Mouse (Mus musculus): ENCODE results near the gene E2f1. TPM values are rescaled to one million over a fixed set of nuclear protein-coding genes. Genes with fewer than 3 reads are reported as not detected.

E2f1 gene
- total RNA-seq (2021): under 1 TPM; 0.57 to 0.77 TPM
- long read RNA-seq, experiment 1, partial matches to known transcripts: 0 of 2 reads
- long read RNA-seq, experiment 1, other reads (novel, unspliced or antisense): 1 of 2 reads
- long read RNA-seq, experiment 2: 0 reads

DNA sequence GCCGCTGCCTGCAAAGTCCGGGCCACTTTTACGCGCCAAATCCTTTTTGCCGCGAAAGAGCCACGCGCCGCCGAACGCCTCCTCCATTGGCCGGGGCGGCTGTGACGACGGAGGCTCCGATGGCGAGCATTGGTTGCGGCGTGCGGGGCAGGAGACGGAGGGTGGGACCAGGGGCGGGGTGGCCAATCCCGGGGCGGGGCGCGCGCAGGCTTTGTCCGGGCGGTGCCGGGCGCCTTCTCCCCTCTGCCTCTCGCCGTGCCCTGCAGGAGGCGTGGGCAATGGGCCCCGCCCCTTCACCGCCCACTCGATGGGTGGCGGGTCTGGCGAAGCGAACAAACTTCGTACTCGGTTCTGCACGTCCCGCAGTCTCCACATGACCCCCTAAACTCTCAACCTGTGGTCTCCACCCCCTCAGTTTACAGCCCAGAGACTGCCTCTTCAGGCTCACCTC lies at the start of gene E2f1:
Gene E2f1 (minus strand): TSS at position 57 of the 451 bp plus-strand sequence.
- DNase-seq: peak; percentile 91 to 96

- no peak for DNase-seq
Measured at GRCm38 (mm10) chr2:154617061-154617460, 47.4 kb upstream of the E2f1 start.

GRCm38 (mm10) chr2:154615674-154616073 lies 46.0 kb upstream of the E2f1 start:
- DNase-seq: no peak

DNA sequence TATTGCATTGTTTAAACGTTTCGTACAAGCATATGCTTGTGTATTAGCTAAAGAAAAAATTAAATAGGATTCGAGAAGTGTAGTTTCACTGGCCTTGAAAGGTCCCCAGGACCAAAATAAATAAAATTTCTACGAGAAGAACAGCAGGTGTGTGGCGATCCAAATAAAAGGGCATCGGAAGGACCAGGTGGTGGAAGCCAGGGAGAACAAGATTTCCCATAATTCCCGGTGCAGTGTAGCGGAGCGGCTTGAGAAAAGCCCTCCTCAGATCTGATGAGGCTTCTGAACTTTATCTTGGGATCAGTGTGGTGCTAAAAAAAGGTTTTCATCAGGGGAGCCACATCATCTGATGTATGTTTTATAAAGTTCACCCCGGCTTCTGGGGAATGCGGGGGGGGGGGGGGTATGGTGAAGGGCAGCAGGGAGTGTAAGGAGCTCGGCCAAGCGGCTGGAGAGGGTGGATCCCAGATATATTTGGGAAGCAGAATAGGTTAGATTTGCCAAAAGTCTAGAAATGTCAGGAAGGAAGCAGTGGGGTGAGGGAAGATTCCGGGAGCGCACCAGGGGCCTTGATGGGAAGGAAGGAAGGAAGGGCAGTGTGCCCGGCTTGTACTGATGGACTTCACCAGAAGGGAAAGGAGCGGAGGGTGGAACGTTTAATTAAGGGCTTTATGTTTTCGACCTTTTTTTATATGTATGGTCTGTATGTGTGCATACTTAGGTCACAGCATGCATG lies 45.3 kb upstream of the E2f1 start:
- peak in 1 of 2 experiments; percentile 38 for DNase-seq

DNA sequence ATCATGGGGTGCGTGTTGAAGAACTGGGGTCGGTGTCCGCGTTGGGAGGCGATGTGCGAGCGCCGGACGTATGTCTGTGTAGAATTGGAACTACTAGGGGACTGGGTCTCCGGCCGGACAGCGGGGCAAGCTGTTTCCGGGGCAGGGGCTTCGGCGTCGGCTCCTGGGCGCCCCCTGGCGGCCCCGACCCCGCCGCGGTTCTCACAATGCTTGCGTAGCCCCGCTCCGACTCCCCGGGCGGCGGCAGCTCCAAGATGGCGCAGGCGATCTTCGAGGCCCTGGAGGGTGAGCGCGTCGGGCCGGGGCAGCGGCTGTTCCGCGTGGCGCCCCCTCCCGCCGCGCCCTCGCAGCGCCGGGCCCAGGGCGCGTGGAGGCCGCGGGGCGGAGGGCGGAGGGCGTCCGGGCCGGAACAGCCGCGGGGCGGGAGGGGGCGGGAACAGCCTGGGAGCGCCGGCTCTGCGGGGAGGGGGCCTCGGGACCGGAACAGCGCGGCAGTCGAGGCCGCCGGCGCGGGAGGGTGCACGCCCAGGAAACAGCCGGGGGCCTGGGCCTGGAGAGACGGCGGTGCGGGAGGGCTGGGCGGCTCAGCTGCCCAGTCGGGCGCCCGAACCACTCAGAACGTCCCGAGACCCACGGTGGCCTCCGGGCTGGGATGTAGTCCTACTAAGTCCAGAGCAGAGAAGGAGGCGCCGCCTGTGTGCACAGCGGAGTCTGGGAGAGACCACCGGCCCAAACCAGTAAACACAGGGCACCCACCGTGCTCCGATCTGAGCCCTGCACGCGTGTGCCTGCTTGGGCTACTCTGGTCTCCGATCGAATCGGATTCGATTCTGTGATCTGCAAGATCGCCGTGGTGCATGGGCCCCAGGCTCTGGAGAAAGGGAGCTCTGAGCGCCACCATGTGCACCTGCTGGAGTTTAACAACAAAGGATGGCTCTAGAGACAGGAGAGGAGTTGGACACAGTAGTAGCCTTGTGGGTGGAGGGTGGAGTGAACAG lies 43.7 kb upstream of the E2f1 start, which contains the start of the genes Zfp341 and 4930519P11Rik:
Gene Zfp341 (plus strand): TSS at position 180 of the 998 bp plus-strand sequence.
Gene 4930519P11Rik (minus strand): TSS at position 320 of the 998 bp plus-strand sequence.
- DNase-seq: peak; percentile 88 to 94

DNA sequence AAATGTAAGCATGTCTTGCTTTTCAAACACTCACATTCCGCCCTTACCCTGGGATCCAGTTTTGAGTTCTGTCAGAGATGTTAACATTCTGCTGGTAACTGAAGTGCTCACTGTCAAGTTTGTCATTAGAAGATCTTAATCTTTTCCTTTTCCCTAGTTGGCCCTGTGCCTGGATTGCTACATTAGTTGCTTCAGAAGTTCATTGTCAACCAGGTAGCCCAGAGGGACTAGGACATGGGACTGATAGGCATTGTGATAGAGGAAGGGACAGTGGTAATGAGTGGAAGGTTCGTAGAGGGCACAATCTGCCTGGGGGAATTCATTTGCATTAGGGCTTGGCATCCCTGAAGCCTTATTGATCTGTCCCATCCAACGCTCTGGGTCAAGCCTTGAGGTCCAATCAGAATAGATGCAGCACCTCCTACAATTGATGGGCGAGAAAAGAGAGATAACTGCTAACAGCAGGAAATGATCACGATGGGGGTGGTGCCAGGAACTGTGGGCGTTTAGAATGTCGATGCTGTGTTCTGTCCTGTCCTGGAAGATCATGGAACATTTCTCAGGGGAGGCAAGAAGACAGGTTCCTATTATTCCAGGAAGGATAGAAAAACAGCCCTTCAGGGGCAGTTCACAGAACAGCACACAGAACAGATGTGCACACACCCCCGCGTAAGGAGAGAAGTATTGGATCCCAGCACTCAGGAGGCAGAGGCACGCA lies 39.5 kb upstream of the E2f1 start:
- no peak for DNase-seq

DNA sequence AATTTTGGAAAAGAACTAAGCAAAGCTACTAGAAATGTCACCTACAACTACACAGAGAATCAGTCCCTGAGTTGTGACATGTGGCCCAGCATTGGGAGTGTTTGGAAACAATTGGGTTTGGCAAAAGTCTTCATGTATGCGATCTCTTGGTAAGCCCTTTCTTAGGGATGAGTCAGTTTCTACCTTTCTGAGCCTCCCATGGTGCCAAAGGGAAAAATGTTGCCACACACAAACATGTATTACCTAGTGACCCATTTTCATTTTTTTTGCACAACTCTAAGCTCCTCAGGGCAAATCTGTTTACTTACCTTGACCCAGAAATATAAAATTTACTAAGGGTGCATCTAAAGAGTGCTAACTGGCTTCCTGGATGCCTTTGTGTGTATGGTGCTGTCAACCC lies 37.3 kb upstream of the E2f1 start:
- no peak for DNase-seq

GRCm38 (mm10) chr2:154604156-154604555 lies 34.5 kb upstream of the E2f1 start:
- DNase-seq: no peak

- peak; percentile 100 for DNase-seq
Measured at GRCm38 (mm10) chr2:154603638-154604153, 34.0 kb upstream of the E2f1 start, which contains the start of gene Pxmp4. Pxmp4 (minus strand) TSS chr2:154603708.

DNA sequence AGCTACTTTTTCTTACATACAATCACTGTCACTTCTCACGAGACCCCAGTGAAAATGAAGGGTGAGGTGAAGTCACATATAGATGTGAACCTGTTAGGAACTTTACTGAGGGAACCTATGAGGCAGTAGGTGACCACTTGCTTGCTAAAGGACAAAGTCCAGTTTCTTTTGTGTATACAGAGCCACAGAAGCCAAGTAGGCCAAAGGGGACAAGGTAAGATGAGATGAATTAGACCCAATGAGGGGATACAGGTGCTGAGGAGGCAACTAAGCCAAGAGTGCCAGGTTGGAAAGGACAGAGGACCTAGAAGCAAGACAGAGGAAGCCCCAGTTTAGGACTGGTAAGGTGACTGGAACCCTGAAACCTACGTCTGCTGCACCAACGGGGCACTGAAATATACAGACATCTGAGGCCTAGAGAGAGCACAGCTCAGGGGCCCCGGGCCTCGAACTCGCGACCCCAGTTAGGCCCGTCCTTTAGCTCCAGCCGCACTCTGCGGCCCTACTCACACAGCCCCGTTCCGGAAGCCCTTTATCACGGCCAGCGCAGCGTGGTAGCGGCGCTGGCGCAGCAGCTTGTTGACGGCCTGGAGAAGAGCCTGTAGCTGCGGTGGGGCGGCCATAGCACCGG lies 33.4 kb upstream of the E2f1 start:
- DNase-seq: no peak

DNA sequence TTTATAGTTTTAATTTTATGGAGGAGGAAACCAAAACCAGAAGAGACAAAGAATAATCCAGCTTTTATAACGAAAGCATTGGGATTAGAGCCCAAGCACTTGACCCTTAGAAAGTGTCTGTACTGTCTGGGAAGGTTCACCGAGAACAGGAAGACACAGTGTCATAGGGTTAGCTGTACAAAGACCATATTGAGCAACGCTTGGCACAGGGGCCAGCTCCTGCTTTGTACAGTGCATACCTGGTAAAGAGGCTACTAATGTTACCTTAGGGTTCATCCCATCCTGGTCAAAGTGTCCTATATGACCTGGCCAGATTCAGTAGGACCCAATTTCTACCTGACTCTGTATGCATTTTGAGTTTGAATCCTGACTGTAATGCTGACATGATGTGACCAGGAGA lies 31.6 kb upstream of the E2f1 start:
- DNase-seq: no peak

DNA sequence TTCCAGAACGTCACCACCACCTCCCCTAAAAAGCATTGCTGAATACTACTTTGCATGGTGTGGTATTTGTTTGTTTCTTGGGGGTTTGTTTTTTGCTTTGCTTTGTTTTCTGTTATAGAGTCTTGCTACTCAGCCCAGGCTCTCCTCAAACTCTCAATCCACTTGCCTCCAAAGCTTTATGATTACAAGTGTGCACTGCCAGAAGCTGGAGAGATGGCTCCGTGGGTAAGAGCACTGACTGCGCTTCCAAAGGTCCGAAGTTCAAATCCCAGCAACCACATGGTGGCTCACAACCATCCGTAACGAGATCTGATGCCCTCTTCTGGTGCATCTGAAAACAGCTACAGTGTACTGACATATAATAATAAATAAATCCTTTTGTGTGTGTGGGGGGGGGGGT lies 30.9 kb upstream of the E2f1 start:
- no peak for DNase-seq

DNA sequence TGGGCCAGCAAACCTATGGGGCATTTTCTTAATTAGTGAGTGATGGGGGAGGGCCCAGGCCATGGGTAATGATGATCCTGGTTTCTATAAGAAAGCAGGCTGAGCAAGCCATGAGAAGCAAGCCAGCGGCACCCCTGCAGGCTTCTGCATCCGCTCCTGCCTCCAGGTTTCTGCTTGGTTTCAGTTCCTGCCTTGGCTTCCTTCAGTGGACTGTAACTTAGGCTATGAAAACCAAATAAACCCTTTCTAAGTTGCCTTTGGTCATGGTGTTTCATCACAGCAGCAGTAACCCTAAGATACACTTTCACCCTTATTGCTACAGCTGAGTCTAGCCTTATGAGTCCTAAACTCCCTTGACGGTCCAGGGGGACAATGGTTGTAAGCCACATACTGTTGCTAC lies 27.7 kb upstream of the E2f1 start:
- DNase-seq: no peak

DNA sequence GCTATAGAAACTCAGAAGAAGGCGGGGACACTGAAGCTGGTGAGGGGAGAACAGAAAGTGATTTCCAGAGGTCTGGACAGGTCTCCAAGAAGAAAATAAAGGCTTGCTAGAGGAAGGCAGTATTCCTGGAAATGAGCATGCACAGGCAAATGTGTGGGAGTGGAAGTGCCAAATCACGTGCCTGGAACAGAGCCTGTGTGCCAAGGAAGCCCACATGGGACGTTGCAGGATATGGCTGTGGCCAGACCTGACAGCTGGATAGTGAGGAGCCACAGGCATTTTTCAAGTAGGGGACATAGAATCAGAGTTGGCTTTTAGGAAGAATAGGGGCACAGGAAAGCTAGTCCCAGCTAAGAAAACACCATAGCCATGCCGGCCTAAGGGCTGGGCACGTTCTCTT lies 26.1 kb upstream of the E2f1 start:
- peak; percentile 26 to 51 for DNase-seq

GRCm38 (mm10) chr2:154593025-154593424 lies 23.3 kb upstream of the E2f1 start:
- peak; percentile 55 to 65 for DNase-seq

GRCm38 (mm10) chr2:154591239-154591638 lies 21.5 kb upstream of the E2f1 start:
- DNase-seq: no peak

- DNase-seq: no peak
Measured at GRCm38 (mm10) chr2:154589051-154589450, 19.4 kb upstream of the E2f1 start.

- peak in 1 of 2 experiments; percentile 37 for DNase-seq
Measured at GRCm38 (mm10) chr2:154586405-154586804, 16.7 kb upstream of the E2f1 start.

DNA sequence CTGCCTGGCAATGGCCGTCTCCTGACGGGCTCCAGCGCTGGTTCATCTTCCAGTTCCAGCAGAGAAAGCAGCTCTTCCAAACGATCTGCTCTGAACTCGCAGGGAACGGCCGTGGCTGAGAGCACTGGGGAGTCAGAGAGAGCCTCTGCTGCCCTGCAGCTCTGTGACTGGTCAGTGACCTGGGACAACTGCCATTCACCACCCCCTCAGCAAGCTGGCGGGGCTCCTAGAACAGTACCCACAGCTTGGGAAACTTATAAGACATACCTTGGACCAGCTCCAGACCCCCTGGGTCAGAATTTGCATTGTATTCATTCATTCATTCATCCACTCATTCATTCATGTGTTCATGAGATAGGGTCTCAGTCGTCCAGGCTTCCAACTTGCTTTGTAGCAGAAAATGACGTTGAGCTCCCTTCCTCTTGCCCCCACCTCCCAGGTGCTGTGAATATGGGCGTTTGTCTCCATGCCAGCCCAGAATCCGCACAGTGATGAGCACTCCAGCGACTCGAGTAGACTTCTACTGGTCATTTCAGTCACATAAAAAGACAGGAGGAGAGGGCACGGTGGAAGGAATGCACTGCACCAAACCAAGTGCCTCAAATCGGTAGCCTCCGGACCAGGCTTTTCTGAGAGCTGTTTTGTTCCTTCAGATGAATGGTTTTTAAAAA lies 15.4 kb upstream of the E2f1 start:
- no peak for DNase-seq

Measured in heart, adult 18-20 months (tissue).